ENCODE assay signal across 9 mouse cellular contexts in the genomic region with DNA sequence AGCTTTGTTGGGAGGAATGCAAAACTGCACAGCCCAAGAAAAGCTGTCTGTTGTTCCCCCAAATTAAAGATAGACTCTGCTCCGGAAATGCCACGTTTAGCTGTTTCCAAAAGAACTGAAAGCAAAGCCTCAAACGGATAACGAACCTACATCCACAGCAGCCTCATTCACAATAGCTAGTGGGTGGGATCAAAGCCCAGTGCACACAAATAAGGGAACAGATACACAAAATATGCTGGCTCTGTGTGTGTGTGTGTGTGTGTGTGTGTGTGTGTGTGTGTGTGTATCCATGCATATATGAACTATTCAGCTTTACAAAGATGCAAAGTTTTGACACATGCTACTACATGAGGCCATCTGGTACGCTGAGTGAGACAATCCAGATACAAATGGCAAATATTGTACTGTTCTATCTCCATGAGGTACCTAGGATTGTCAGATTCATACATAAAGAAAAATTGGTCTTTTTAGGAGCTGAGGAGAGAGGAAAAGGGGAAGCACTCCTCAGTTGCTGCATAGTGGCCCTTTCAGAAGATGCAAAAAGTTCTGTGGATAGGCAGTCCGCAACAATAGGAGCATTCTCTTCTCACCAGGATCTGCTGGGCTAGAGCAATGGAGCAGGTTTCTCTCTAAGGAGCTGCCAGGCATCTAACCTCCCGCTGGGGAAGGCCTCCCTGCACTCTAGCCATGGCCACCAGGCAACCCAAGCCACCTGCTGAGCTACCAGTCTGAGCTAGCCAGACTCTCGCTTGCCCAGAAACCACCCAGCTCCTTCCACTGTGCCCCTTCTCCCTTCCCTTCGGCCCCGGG. TPM values are rescaled to one million over a fixed set of nuclear protein-coding genes. Genes with fewer than 3 reads are reported as not detected.
DNase-seq lines count a peak whose midpoint lies in the region; ATAC-seq lines count a peak whose summit lies in the region.
"Had no signal": no experiment of that assay in that cellular context is flagged by ENCODE, and none has a peak within 500 bp of the region (broad histone marks: within the 10 kb centered on the region; RNA-seq: fewer than 3 reads in every experiment).

No protein-coding gene starts in this region.

- no peaks in the 10 kb centered on the region for H3K27me3 ChIP-seq in neural tube, embryonic 11.5 days (ENCODE audit: control insufficient read depth, insufficient read depth, low read length)
- no peaks in the 10 kb centered on the region for H3K27me3 ChIP-seq in forebrain, embryonic 16.5 days (replicated peaks; ENCODE audit: control insufficient read depth, insufficient read depth, low read length)
- H3K27me3 ChIP-seq: stomach, embryonic 15.5 days had no signal

- no peak overlapping the region for H3K27ac ChIP-seq in neural tube, embryonic 11.5 days (ENCODE audit: low read depth, low read length)
- no peak overlapping the region for H3K27ac ChIP-seq in forebrain, embryonic 16.5 days (ENCODE audit: low read length)
- H3K27ac ChIP-seq: stomach, embryonic 15.5 days had no signal

- WGBS in neural tube, embryonic 11.5 days, result 39% methylated on average over 10 of the region's 10 CpGs
- 13% methylated on average over 10 of the region's 10 CpGs for WGBS in forebrain, embryonic 16.5 days

- H3K36me3 ChIP-seq in neural tube, embryonic 11.5 days (ENCODE audit: control insufficient read depth, insufficient read depth, low read length), result no peaks in the 10 kb centered on the region
- H3K36me3 ChIP-seq in forebrain, embryonic 16.5 days (ENCODE audit: control insufficient read depth, insufficient read depth), result no peaks in the 10 kb centered on the region
- H3K36me3 ChIP-seq: stomach, embryonic 15.5 days had no signal

- H3K4me2 ChIP-seq in neural tube, embryonic 11.5 days (ENCODE audit: low read depth), result 0 out of 2 replicates have a peak overlapping the region, but pooled peaks have one; percentile 10
- peak overlapping the region; percentile 41 for H3K4me2 ChIP-seq in forebrain, embryonic 16.5 days (ENCODE audit: low read length)
- H3K4me2 ChIP-seq: stomach, embryonic 15.5 days had no signal

- H3K4me1 ChIP-seq in neural tube, embryonic 11.5 days (ENCODE audit: control insufficient read depth, insufficient read depth, low read length), result peaks cover 4% of the 10 kb centered on the region; the same call in 1 of the 2 replicates
- H3K4me1 ChIP-seq in forebrain, embryonic 16.5 days (replicated peaks; ENCODE audit: control insufficient read depth, insufficient read depth, low read length), result peaks cover 17% of the 10 kb centered on the region

- DNase-seq in neural tube, embryonic 11.5 days (ENCODE audit: low spot score), result no peak
- no peak for DNase-seq in neural tube, embryonic 10.5 days (ENCODE audit: extremely low spot score, low spot score)
- no peak for DNase-seq in left cerebral cortex, adult 8-10 months (ENCODE audit: low spot score in 2 of 2)
- no peak for DNase-seq in yolk sac, embryonic 10.5 days (ENCODE audit: low spot score)
- no peak for DNase-seq in kidney, adult 18-20 months

- no peaks in the 10 kb centered on the region for H3K9me3 ChIP-seq in neural tube, embryonic 11.5 days (ENCODE audit: control insufficient read depth, low read length)
- H3K9me3 ChIP-seq in forebrain, embryonic 16.5 days (ENCODE audit: control insufficient read depth, low read length), result no peaks in the 10 kb centered on the region
- H3K9me3 ChIP-seq: stomach, embryonic 15.5 days had no signal

- no peak overlapping the region for H3K9ac ChIP-seq in neural tube, embryonic 11.5 days (ENCODE audit: low read length)
- no peak overlapping the region; the same call in 1 of the 2 replicates for H3K9ac ChIP-seq in forebrain, embryonic 16.5 days (replicated peaks; ENCODE audit: low read depth, low read length)
- H3K9ac ChIP-seq: stomach, embryonic 15.5 days had no signal

- no peak for ATAC-seq in neural tube, embryonic 11.5 days (ENCODE audit: insufficient read depth, low FRiP score, low TSS enrichment)
- ATAC-seq in forebrain, embryonic 16.5 days, result peak; percentile 85
- 0 out of 2 replicates have a peak, but pooled peaks have one; percentile 5 for ATAC-seq in megakaryocyte, adult 5-6 weeks (ENCODE audit: poor library complexity, severe bottlenecking)
- ATAC-seq in activated CD4-positive, CD25-positive, alpha-beta regulatory T cell, adult 4 months, result no peak

- no peak overlapping the region for H3K4me3 ChIP-seq in neural tube, embryonic 11.5 days (ENCODE audit: low read depth, low read length)
- H3K4me3 ChIP-seq in forebrain, embryonic 16.5 days (replicated peaks; ENCODE audit: low read length), result no peak overlapping the region
- H3K4me3 ChIP-seq: stomach, embryonic 15.5 days had no signal

RNA-seq across cellular contexts. Expression of a gene that starts 40.5 kb away (rescaled TPM):
- 27.6 and 29.5 TPM in 2 replicates for polyA plus RNA-seq in neural tube, embryonic 11.5 days (2014; fragmentation: Nextera tagmentation; extraction: Ambion mirVana)
- 29.1 and 31.6 TPM in 2 replicates for polyA plus RNA-seq in forebrain, embryonic 16.5 days (2015; fragmentation: Nextera tagmentation; extraction: Ambion mirVana)
- total RNA-seq in megakaryocyte, adult 5-6 weeks (2015), result 14.8 and 19.6 TPM in 2 replicates
- total RNA-seq in megakaryocyte, adult 5-6 weeks (2017), result 9.1 and 11.7 TPM in 2 replicates
- 1 to 10 TPM; 3.1 to 5.0 TPM for polyA plus RNA-seq in activated CD4-positive, CD25-positive, alpha-beta regulatory T cell, adult 4 months (2017; shearing (Covaris generic))
- total RNA-seq in left cerebral cortex, adult 8-10 months (2022), result 10 to 100 TPM; 60.0 to 65.1 (median 61.4) TPM

Comparison
In these comparisons a context has a peak if more than half of its experiments do, and no peak if none do; other contexts are left out.
1. ATAC-seq: peak in forebrain, embryonic 16.5 days (single experiment) and megakaryocyte, adult 5-6 weeks (single experiment); none in neural tube, embryonic 11.5 days (single experiment) and activated CD4-positive, CD25-positive, alpha-beta regulatory T cell, adult 4 months (single experiment).